Mouse (Mus musculus): ENCODE results near the gene Slc48a1.

Gene Slc48a1

DNA sequence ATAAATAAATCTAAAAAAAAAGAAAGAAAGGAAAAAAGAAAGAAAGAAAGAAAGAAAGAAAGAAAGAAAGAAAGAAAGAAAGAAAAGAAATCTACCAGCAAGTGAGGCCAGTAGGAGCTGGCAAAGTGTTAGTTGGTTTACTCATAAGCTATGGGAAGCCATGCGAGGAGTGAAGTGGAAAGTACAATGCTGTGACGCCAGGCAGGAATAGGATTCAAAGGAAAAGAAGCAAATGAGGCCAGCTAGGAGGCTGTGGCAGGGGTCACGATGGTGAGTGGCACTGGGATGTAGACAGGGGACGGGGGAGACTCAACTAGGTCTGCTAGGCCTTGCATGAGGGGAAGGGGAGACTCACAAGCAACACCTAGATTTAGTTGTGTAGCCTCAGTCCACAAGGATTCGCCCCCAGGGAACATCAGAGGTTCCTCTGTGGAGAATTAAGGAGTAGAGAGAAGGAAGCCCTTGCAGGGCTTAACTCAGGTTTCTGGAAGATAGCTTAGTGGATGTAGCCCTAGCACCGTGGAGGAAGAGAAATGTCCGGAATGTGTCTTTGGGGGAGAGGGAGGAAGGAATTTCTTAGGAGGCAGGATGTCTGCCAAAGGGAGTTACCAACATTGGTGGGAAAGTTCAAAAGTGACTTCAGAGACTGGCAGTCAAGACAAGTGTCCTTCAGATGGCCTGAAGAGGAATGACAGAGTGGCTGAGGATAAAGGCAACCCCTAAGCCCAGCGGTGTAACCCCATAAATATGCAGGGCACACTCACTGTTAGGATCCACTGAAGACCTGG, at the start of gene Slc48a1:
Slc48a1 (plus strand) TSS at position 210 of the 788 bp plus-strand sequence.
- in situ Hi-C loops (cut with MboI; ENCODE audit: low pct_unique_long_range_greater_than_20kb in 1 of 2, low sequenced_read_pairs in 2 of 2, unreplicated experiment in 1 of 2) = no loop called here

DNA sequence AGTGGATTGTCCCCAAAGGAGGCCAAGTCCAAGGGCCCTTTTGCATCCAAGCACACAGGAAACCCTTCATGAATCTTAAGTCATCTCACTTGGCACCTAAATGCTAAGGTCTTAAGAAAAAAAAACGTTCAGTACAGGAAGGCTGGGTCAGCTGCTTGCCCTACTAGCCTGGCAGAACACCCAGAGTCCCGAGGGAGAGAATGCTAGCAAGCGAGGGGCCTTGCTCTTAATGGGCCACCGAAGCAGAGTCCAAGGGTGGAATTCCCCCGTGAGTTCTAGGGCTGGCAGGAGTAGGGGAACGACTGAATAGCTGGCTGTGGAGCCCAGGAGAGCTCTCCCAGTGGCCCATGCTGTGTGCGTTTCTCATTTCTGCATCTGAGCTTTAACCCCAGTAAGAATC, 49.5 kb upstream of the Slc48a1 start:
- in situ Hi-C loops (cut with MboI; ENCODE audit: low pct_unique_long_range_greater_than_20kb in 1 of 2, low sequenced_read_pairs in 2 of 2, unreplicated experiment in 1 of 2) = no loop called here

DNA sequence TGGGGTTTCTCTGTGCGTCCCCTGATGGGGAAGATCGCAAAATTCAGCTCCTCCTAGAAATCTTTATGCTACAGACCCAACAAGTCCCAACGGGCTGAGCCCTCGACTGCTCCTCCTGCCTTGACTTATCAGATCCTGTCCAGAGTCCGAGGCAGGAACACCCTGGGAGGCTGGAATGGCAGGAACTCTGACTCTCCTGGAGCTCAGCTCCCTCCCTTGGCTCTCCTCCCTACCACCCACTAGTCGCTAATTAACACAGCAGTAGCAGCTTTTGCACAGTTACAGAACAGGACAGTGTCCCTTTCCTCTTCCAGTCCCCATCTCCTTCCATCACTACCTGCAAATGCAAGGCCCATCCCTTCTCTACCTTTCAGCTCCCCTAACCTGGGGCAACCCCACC, 48.0 kb upstream of the Slc48a1 start:
- in situ Hi-C loops (cut with MboI; ENCODE audit: low pct_unique_long_range_greater_than_20kb in 1 of 2, low sequenced_read_pairs in 2 of 2, unreplicated experiment in 1 of 2) = no loop called here

DNA sequence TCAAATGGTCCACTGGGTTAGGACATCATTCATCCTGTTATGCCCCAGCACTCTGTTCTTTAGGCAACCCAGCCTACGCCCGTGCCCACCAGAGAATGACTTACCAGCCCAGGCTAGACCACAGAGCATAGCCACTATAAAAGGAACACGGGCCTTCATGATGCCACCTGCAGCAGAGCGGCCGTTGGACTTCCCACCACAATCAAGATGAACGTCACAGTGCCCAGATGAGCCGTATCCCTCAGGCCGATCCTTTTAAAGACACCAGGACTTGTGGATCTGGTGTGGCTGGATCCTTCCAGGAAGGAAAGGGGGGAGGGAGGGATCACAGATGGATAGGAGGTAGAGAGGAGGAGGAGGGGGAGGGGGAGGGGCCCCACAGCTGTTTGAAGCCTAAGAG, 47.2 kb upstream of the Slc48a1 start, which contains the start of gene Endou:
Endou (minus strand) TSS at position 229 of the 400 bp plus-strand sequence.
- in situ Hi-C loops (cut with MboI; ENCODE audit: low pct_unique_long_range_greater_than_20kb in 1 of 2, low sequenced_read_pairs in 2 of 2, unreplicated experiment in 1 of 2) = no loop called here

DNA sequence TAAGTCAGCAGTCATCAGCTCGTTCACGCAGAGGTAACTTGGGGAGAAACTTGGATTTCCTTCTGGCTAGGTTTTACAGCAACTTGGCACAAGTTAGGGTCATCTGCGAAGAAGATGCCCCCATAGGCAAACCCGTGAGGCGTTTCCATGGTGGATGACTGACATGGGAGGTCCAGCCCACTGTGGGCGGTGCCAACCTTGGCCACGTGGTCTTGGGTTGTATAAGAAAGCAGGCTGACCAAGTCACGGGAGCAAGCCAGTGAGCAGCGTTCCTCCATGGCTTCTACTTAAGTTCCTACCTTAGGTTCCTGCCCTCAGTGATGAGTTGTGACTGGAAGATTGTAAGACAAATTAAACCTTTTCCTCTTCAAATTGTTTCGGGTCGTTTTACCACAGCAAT, 46.3 kb upstream of the Slc48a1 start:
- in situ Hi-C loops (cut with MboI; ENCODE audit: low pct_unique_long_range_greater_than_20kb in 1 of 2, low sequenced_read_pairs in 2 of 2, unreplicated experiment in 1 of 2) = no loop called here

DNA sequence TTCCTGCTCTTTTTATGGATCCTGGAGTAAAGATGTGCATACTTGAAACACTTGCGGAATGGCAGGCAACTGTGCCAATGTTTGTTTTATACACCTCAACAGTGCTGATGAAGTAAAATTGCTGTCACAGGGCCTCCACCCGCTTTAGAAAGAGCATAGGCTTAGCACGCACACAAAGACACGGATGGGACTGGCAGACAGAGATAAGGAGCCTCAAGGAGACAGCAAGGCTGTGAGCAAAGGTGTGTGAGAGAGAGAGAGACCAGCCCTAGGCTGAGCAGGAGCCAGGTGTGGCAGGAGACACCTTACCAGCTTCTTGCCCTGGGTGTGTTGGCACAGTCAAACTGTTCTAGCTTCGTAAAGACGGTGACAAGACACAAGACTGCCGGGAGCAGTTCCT, 39.4 kb upstream of the Slc48a1 start:
- in situ Hi-C loops (cut with MboI; ENCODE audit: low pct_unique_long_range_greater_than_20kb in 1 of 2, low sequenced_read_pairs in 2 of 2, unreplicated experiment in 1 of 2) = no loop called here

DNA sequence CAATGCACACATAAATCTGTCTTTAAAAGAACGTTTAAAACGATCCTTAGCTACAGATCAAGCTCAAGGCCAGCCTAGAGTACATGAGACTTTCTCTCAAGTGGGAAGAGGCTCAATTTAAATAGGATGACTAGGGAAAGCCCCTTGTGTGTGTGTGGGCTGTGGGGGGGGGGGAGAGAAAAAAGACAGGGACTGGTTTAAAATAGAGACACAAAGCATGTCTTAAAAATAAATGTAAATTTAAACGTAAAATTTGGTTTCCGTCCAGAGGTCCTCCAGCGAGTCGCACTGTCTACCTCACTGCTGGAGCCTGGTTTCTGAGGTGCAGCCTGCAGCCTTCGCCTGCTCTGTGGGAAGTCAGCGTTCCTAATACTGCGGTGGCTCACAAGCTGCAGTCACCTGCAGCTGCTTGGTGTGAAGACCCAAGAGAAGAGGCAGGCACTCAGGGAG, 38.0 kb upstream of the Slc48a1 start:
- in situ Hi-C loops (cut with MboI; ENCODE audit: low pct_unique_long_range_greater_than_20kb in 1 of 2, low sequenced_read_pairs in 2 of 2, unreplicated experiment in 1 of 2) = no loop called here

DNA sequence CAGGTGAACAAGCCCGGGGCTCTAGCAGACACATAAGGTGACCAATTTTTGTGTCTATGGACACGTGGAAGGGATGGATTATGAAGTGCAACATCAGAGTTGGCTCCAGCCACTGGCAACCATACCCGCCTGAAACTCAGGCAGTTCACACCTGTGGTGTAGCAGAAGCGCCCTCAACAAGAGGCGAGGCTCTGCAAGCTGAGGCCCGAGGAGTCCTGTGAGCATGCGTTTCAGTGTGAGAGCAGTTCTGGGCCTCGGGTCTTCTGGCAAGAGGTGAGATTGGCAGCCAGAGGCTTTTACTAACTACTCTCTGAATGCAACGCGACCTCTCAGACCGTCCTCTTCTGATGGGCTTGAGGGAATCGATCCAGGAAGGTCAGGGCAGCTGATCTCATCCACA, 36.7 kb upstream of the Slc48a1 start:
- in situ Hi-C loops (cut with MboI; ENCODE audit: low pct_unique_long_range_greater_than_20kb in 1 of 2, low sequenced_read_pairs in 2 of 2, unreplicated experiment in 1 of 2) = no loop called here

DNA sequence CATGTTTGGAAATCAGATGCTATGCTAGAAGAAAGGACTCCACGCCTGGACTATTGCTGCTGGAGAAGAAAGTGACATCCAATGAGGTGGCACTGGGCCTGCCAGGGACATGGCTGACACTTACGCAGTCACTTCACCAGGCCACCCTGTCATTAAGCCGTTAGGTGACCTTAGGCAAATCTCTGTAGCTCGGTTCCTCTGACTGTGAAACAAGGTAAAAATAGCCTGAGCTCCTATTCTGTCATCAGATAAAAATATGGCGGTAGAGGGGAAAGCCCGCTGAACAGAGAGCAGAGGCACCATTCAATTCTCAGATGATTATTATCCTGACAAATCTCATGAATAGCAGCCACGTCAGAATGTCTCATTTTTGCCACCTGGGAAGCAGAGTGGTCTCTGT, 36.2 kb upstream of the Slc48a1 start:
- in situ Hi-C loops (cut with MboI; ENCODE audit: low pct_unique_long_range_greater_than_20kb in 1 of 2, low sequenced_read_pairs in 2 of 2, unreplicated experiment in 1 of 2) = no loop called here

DNA sequence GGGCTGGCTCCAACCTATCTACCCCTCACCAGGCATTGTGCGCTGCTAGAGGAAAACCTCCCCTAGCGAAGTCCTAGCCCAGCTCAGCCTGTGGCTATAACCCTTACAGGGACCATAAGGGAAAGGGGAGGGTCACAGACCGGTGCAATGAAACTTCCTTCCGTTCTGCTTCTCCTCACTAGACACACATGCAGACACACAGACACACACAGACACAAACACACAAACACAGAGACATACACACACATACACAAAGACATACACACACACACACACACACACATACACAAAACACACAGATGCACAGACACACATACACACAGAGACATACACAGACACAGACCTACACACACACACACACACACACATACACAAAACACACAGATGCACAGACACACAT, 35.7 kb upstream of the Slc48a1 start:
- in situ Hi-C loops (cut with MboI; ENCODE audit: low pct_unique_long_range_greater_than_20kb in 1 of 2, low sequenced_read_pairs in 2 of 2, unreplicated experiment in 1 of 2) = no loop called here

DNA sequence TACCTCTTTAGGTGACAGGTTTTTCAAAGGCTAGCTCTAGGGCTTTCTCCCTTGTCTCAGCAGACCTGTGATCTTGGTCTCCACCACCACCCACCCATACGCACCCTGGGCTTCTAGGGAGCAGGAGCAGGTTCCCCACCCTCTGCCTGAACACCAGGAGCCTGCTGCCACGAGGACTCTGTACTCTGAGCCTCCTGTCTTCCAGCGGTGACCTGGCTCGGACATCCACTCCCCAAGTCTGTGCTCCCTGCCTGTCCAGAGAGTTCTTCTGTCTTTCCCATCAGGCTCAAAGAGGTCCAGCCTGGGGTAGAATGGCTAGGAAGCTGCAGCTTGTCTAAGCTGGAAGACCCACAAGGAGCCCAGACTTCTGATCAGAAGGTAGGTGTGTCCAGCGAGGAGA, 35.1 kb upstream of the Slc48a1 start:
- in situ Hi-C loops (cut with MboI; ENCODE audit: low pct_unique_long_range_greater_than_20kb in 1 of 2, low sequenced_read_pairs in 2 of 2, unreplicated experiment in 1 of 2) = no loop called here

DNA sequence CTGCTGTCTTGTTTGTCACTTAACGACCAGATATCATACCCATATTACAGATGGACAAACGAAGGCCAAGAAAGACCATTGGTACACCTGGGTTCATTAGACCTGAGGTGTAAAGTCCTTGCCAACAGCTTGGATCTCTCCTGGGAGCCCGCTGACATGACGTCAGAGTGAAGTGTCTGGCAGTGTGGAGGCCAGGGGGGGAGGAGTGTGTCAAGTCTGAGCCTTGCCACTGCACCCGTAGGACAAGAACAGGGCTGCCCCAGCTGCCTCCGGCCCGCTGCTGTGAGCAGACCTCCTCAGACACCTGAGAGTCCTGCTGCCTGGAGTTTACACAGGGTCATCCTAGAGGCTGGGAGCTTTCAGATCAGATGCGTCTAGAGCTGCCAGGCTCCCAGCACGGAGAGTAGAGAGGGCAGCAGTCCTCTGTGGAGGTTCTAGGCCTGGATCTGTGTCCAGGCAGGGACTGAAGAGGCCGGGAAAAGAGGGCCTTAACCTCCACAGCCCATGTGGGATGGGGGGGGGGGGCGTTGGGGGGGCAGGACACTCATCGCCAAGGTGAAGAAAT, 34.3 kb upstream of the Slc48a1 start:
- in situ Hi-C loops (cut with MboI; ENCODE audit: low pct_unique_long_range_greater_than_20kb in 1 of 2, low sequenced_read_pairs in 2 of 2, unreplicated experiment in 1 of 2) = no loop called here

DNA sequence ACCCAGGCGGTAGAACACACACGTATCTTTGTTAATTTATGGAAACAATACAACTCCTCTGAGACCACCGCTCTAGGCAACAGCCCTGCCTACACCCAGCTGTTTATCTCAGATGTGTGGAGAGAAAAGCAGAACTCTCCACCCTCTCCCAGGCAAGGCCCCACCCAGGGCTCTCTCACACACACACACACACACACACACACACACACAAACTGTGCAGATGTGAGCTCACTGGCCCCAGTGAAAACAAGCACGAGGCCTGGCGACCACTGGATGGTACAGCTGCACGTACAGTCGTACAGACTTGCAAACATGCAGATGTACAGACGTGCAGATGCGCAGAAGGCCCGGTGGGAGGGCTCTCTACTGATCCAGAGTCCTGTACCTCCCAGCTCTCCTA, 33.4 kb upstream of the Slc48a1 start:
- in situ Hi-C loops (cut with MboI; ENCODE audit: low pct_unique_long_range_greater_than_20kb in 1 of 2, low sequenced_read_pairs in 2 of 2, unreplicated experiment in 1 of 2) = no loop called here

DNA sequence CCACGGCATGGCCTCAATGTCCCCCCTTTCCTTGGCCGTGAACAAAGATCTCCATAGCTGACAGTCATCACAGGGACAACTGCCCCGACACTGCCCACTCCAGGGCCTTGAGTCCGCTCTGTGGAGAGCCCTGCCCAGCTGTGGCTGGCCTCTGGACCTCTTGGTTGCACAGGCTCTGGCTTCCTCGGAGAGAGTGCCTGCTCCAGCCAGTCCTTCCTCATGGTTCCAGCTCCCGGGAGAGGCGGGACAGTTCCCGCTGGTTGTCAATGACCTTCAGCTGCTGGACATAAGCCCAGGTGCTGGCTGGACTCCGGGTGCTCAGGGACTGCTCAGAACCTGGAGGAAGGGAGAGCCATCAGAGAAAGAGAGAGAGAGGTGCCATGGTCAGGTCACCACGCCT, 33.0 kb upstream of the Slc48a1 start:
- in situ Hi-C loops (cut with MboI; ENCODE audit: low pct_unique_long_range_greater_than_20kb in 1 of 2, low sequenced_read_pairs in 2 of 2, unreplicated experiment in 1 of 2) = no loop called here

DNA sequence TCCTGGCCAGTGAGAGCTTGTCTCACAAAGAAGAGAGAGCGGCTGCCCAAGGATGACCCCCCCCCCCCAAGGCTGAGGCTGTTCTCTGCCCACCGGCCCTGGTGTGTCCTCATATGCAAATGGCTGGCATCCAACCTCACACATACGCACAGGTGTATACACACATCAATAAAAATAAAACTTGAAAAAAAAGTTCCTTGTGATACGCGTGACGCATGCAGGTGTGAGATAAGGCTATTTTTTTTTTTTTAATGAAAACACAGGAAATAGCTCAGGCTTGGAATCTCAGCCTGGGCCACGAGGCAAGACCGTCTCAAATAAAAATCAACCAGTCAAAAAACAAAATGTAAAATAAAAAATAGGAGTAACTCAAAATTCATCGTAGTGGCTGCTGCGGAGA, 32.0 kb upstream of the Slc48a1 start:
- in situ Hi-C loops (cut with MboI; ENCODE audit: low pct_unique_long_range_greater_than_20kb in 1 of 2, low sequenced_read_pairs in 2 of 2, unreplicated experiment in 1 of 2) = no loop called here

DNA sequence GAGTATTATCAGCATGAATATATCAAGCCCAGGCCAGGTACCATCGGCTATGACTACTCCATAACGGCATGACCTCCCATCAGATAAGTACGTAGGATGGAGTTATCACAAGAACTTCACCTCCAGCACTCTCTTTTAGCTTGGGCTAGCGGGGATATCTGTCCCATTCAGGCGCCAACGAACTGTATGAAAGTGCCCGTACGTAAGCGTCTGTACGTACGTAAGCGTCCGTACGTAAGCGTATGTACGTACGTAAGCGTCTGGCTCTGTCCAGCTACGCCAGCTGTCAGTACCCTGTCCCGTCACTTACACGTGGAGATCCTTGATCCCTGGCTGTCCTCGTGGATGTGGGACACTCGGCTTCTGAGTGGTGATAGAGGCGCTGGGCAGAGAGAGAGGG, 31.6 kb upstream of the Slc48a1 start:
- in situ Hi-C loops (cut with MboI; ENCODE audit: low pct_unique_long_range_greater_than_20kb in 1 of 2, low sequenced_read_pairs in 2 of 2, unreplicated experiment in 1 of 2) = no loop called here

DNA sequence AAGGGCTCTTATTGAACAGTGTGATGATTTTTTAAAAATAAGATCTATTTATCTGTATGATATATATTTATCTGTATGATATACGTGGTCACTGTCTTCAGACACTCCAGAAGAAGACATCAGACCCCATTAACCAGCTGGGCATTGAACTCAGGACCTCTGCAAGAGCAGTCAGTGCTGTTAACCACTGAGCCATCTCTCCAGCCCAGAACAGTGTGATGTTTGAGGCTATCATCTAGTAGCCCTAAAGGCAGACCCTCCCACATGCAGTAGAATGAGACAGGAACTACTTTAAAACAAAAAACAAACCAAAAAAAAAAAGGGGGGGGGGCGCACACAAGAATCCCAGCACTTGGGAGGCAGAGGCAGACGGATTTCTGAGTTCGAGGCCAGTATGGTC, 30.8 kb upstream of the Slc48a1 start:
- in situ Hi-C loops (cut with MboI; ENCODE audit: low pct_unique_long_range_greater_than_20kb in 1 of 2, low sequenced_read_pairs in 2 of 2, unreplicated experiment in 1 of 2) = no loop called here

DNA sequence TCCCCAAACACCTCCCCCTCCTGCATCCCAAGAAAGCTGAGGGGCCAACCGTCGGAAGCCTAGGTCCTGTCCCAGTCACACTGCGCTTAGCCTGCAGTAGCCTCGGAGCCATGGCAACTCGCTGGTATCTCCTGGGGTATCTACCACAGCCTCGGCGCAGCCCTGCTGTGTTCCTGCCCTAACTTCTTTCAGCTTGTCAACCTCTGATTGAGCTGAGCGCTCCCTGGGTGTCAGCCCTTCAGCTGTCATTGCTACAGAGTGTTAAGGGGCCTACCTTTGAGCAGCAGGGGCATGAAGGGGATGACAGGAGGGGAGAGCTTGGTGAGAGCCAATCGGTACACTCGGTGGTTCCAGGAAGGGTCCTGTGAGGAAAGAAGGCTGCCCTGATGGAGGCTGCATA, 30.0 kb upstream of the Slc48a1 start:
- in situ Hi-C loops (cut with MboI; ENCODE audit: low pct_unique_long_range_greater_than_20kb in 1 of 2, low sequenced_read_pairs in 2 of 2, unreplicated experiment in 1 of 2) = no loop called here

DNA sequence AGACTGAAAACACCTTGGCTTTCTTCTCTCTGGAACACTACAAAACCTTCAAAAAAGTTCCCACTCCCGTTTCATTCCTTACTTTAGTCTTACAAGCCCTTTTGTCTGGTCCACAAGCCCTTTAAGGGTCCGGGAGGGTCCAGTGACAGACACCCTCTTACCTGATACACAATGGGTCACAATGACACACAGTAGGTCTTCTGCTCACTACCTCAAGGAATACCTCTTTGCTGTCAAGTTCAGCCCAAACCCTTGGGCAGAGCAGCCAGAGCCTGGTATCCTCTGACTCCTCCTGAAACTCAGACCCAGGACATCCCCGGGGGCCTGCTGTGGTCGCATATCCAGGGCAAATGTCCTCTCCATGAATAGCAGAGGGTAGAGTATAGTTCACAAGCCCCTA, 29.4 kb upstream of the Slc48a1 start:
- in situ Hi-C loops (cut with MboI; ENCODE audit: low pct_unique_long_range_greater_than_20kb in 1 of 2, low sequenced_read_pairs in 2 of 2, unreplicated experiment in 1 of 2) = no loop called here

DNA sequence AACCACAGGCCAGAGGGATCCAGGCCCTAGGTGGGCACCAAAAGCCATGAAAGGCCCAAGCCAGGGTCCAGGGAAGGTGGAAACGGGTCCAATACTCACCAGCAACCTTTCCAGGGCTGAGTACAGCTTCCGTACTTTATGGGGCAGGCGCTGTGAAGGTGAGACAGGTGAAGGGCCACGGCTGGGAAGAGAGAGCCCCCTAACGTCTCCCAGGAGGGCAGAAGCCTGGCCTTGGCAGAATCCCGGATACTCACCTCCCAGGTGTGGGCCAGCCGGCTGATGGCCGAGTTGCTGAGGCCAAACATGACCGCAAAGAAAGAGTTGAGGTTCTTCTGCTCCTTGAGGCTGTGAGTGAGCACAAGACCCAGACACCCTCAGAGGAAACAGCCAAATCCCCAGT, 28.9 kb upstream of the Slc48a1 start:
- in situ Hi-C loops (cut with MboI; ENCODE audit: low pct_unique_long_range_greater_than_20kb in 1 of 2, low sequenced_read_pairs in 2 of 2, unreplicated experiment in 1 of 2) = no loop called here
